Mouse (Mus musculus): Measurements from ENCODE around the gene Gm20605.

- TF ChIP-seq CTCF (IDR thresholded peaks at IDR 0.05; ENCODE audit: low read depth) (peak; percentile 89), EP300 (IDR thresholded peaks at IDR 0.05; ENCODE audit: low read depth) (no peak)
Measured at GRCm38 (mm10) chr5:137641054-137641453, 12.1 kb downstream of the Gm20605 start, which contains the start of gene Sap25.
